Mouse (Mus musculus): ENCODE data around the gene Fis1. TPM values are rescaled to one million over a fixed set of nuclear protein-coding genes. Genes with fewer than 3 reads are reported as not detected.
A peak's percentile ranks its signal among the peaks of the same experiment; 100 is the strongest.
"Not testable (repeated sequence)": the region's sequence is repeated elsewhere in the genome, so short reads cannot be mapped to it uniquely, and the experiment has no call there.

The Fis1 gene
- 163 and 173 TPM in 2 replicates for polyA plus RNA-seq (2012; rRNA removed)

GRCm38 (mm10) chr5:136953015-136953414 is at the start of gene Fis1:
Gene Fis1 (plus strand): TSS chr5:136953275.
- DNase-seq (ENCODE audit: low read depth), result peak; percentile 78

- no peak for DNase-seq (ENCODE audit: low read depth)
Measured at GRCm38 (mm10) chr5:136904621-136905020, 48.5 kb upstream of the Fis1 start.

GRCm38 (mm10) chr5:136905630-136906029 is 47.4 kb upstream of the Fis1 start:
- DNase-seq (ENCODE audit: low read depth), result no peak

- DNase-seq (ENCODE audit: low read depth), result no peak
Measured at GRCm38 (mm10) chr5:136907587-136907986, 45.5 kb upstream of the Fis1 start.

GRCm38 (mm10) chr5:136907991-136908857 is 44.9 kb upstream of the Fis1 start, which contains the start of gene Ift22:
Gene Ift22 (plus strand): TSS chr5:136908150.
- no peak for DNase-seq (ENCODE audit: low read depth)

GRCm38 (mm10) chr5:136914183-136914582 is 38.9 kb upstream of the Fis1 start:
- no peak for DNase-seq (ENCODE audit: low read depth)

- DNase-seq (ENCODE audit: low read depth), result no peak
Measured at GRCm38 (mm10) chr5:136917613-136918242, 35.3 kb upstream of the Fis1 start.

- no peak for DNase-seq (ENCODE audit: low read depth)
Measured at GRCm38 (mm10) chr5:136918655-136919472, 34.2 kb upstream of the Fis1 start.

GRCm38 (mm10) chr5:136919546-136920301 is 33.4 kb upstream of the Fis1 start:
- no peak for DNase-seq (ENCODE audit: low read depth)

- no peak for DNase-seq (ENCODE audit: low read depth)
Measured at GRCm38 (mm10) chr5:136922830-136923229, 30.2 kb upstream of the Fis1 start.

- DNase-seq (ENCODE audit: low read depth), result no peak
Measured at GRCm38 (mm10) chr5:136923751-136924478, 29.2 kb upstream of the Fis1 start.

GRCm38 (mm10) chr5:136929073-136929472 is 24.0 kb upstream of the Fis1 start:
- no peak for DNase-seq (ENCODE audit: low read depth)

- no peak for DNase-seq (ENCODE audit: low read depth)
Measured at GRCm38 (mm10) chr5:136931896-136932295, 21.2 kb upstream of the Fis1 start.

GRCm38 (mm10) chr5:136932956-136933355 is 20.1 kb upstream of the Fis1 start:
- DNase-seq (ENCODE audit: low read depth), result no peak

- DNase-seq (ENCODE audit: low read depth), result no peak
Measured at GRCm38 (mm10) chr5:136933930-136934329, 19.1 kb upstream of the Fis1 start.

GRCm38 (mm10) chr5:136935905-136936695 is 17.0 kb upstream of the Fis1 start:
- no peak for DNase-seq (ENCODE audit: low read depth)

GRCm38 (mm10) chr5:136936750-136937149 is 16.3 kb upstream of the Fis1 start:
- no peak for DNase-seq (ENCODE audit: low read depth)

GRCm38 (mm10) chr5:136937621-136938020 is 15.5 kb upstream of the Fis1 start:
- peak; percentile 97 for DNase-seq (ENCODE audit: low read depth)

- DNase-seq (ENCODE audit: low read depth), result no peak
Measured at GRCm38 (mm10) chr5:136939284-136939683, 13.8 kb upstream of the Fis1 start.

GRCm38 (mm10) chr5:136940029-136940428 is 13.0 kb upstream of the Fis1 start:
- DNase-seq (ENCODE audit: low read depth), result not testable (repeated sequence)
